In genomic region chr6:34776396-34776795, GRCm38 (mm10) we compare ENCODE assay signal across 24 mouse cellular contexts. TPM values are rescaled to one million over a fixed set of nuclear protein-coding genes. Genes with fewer than 3 reads are reported as not detected.
DNase-seq lines count a peak whose midpoint lies in the region; ATAC-seq and TF ChIP-seq lines count a peak whose summit lies in the region.
"Had no signal": no experiment of that assay in that cellular context is flagged by ENCODE, and none has a peak within 500 bp of the region (broad histone marks: within the 10 kb centered on the region; RNA-seq: fewer than 3 reads in every experiment).

No protein-coding gene starts in this region.

- H3K9ac ChIP-seq in CH12.LX (ENCODE audit: insufficient read depth, low read depth): no peak overlapping the region
- no peak overlapping the region for H3K9ac ChIP-seq in liver, postnatal 0 days (replicated peaks)
- H3K9ac ChIP-seq: embryonic facial prominence, embryonic 12.5 days; forebrain, embryonic 13.5 days; forebrain, embryonic 15.5 days had no signal

- peak; percentile 54 for DNase-seq in 3T3-L1 (ENCODE audit: low read depth, low spot score)
- DNase-seq in A20 (ENCODE audit: low read depth, low spot score): peak; percentile 42
- DNase-seq in CH12.LX (ENCODE audit: extremely low read depth): peak; percentile 24
- peak; percentile 19 for DNase-seq in induced T-regulatory cell, adult 2 months (ENCODE audit: low read depth)
- no peak for DNase-seq in adrenal gland, postnatal 4 days (ENCODE audit: low spot score in 2 of 2)
- DNase-seq in right cerebral cortex, postnatal 4 days: no peak
- no peak for DNase-seq in thymus, adult 2 months
- DNase-seq in liver, postnatal 0 days: no peak
- DNase-seq: adrenal gland, adult 8-10 months; adrenal gland, postnatal 14 days; adrenal gland, postnatal 36 days; cerebellum, adult 11-12 months; cerebellum, adult 2 months; cerebellum, adult 9-10 months; cerebellum, postnatal 10 days; cerebellum, postnatal 25 days had no signal

- TF ChIP-seq EP300 in CH12.LX (IDR thresholded peaks at IDR 0.05; ENCODE audit: low read length): no peak
- no peak for TF ChIP-seq EP300 in liver, postnatal 0 days (IDR thresholded peaks at IDR 0.05; ENCODE audit: low read depth)

- no peak for TF ChIP-seq CTCF in CH12.LX (conservative IDR thresholded peaks at IDR 0.05 in 1 of 2, IDR thresholded peaks at IDR 0.05 in 1 of 2; ENCODE audit: low read depth in 2 of 2, low read length in 2 of 2)
- no peak for TF ChIP-seq CTCF in thymus, adult 2 months (IDR thresholded peaks at IDR 0.05; ENCODE audit: borderline replicate concordance, control insufficient read depth, extremely low read depth, insufficient read depth, low read length, poor library complexity)
- no peak for TF ChIP-seq CTCF in liver, postnatal 0 days (IDR thresholded peaks at IDR 0.05; ENCODE audit: low read depth)

- no peaks in the 10 kb centered on the region for H3K27me3 ChIP-seq in CH12.LX (replicated peaks)
- H3K27me3 ChIP-seq in thymus, adult 2 months (ENCODE audit: control insufficient read depth, insufficient read depth, low read length): no peaks in the 10 kb centered on the region
- no peaks in the 10 kb centered on the region for H3K27me3 ChIP-seq in liver, postnatal 0 days (ENCODE audit: insufficient read depth, low read length)
- H3K27me3 ChIP-seq: embryonic facial prominence, embryonic 12.5 days; forebrain, embryonic 13.5 days; forebrain, embryonic 15.5 days; Patski had no signal

- no peak for TF ChIP-seq RAD21 in CH12.LX (IDR thresholded peaks at IDR 0.05; ENCODE audit: low read depth, low read length)

- in situ Hi-C loops in CH12.LX (cut with MboI; ENCODE audit: low pct_ligation_motif_present, low pct_unique_long_range_greater_than_20kb, low sequenced_read_pairs): no loop called here

- no peak overlapping the region for H3K4me3 ChIP-seq in CH12.LX (replicated peaks in 1 of 3; ENCODE audit: low read depth in 2 of 3, low read length in 2 of 3, poor library complexity in 1 of 3)
- no peak overlapping the region for H3K4me3 ChIP-seq in thymus, adult 2 months (ENCODE audit: control insufficient read depth, insufficient read depth, low read length)
- no peak overlapping the region for H3K4me3 ChIP-seq in liver, postnatal 0 days (ENCODE audit: low read depth, low read length)
- H3K4me3 ChIP-seq: embryonic facial prominence, embryonic 10.5 days; embryonic facial prominence, embryonic 12.5 days; forebrain, embryonic 13.5 days; forebrain, embryonic 15.5 days had no signal

- peaks cover 2 to 15% of the 10 kb centered on the region in 2 experiments; a peak in 3 of 4 replicates for H3K4me1 ChIP-seq in CH12.LX (ENCODE audit: control insufficient read depth in 1 of 2, insufficient read depth in 2 of 2)
- H3K4me1 ChIP-seq in thymus, adult 2 months (replicated peaks; ENCODE audit: control insufficient read depth, insufficient read depth, low read length): no peaks in the 10 kb centered on the region; the same call in 1 of the 2 replicates
- H3K4me1 ChIP-seq in liver, postnatal 0 days (ENCODE audit: insufficient read depth): peaks cover 3% of the 10 kb centered on the region; the same call in 1 of the 2 replicates
- H3K4me1 ChIP-seq: embryonic facial prominence, embryonic 10.5 days; embryonic facial prominence, embryonic 12.5 days; forebrain, embryonic 13.5 days had no signal

- peak overlapping the region; percentile 98 for H3K4me2 ChIP-seq in CH12.LX (ENCODE audit: insufficient read depth, low read depth, poor library complexity, severe bottlenecking)
- no peak overlapping the region for H3K4me2 ChIP-seq in liver, postnatal 0 days (ENCODE audit: low read depth, low read length)
- H3K4me2 ChIP-seq: embryonic facial prominence, embryonic 12.5 days; forebrain, embryonic 13.5 days; forebrain, embryonic 15.5 days had no signal

- H3K79me2 ChIP-seq in CH12.LX (replicated peaks; ENCODE audit: control insufficient read depth, extremely low read depth, insufficient read depth, poor library complexity, severe bottlenecking): no peaks in the 10 kb centered on the region

- H3K9me3 ChIP-seq in CH12.LX (replicated peaks; ENCODE audit: low read length): no peaks in the 10 kb centered on the region
- H3K9me3 ChIP-seq in liver, postnatal 0 days (ENCODE audit: low read length): no peaks in the 10 kb centered on the region
- H3K9me3 ChIP-seq: embryonic facial prominence, embryonic 10.5 days; embryonic facial prominence, embryonic 12.5 days; forebrain, embryonic 13.5 days; forebrain, embryonic 15.5 days had no signal

- H3K36me3 ChIP-seq in CH12.LX (replicated peaks in 1 of 2; ENCODE audit: control insufficient read depth in 1 of 2, insufficient read depth in 1 of 2, low read length in 1 of 2): no peaks in the 10 kb centered on the region
- H3K36me3 ChIP-seq in thymus, adult 2 months (ENCODE audit: control insufficient read depth, insufficient read depth, low read length): no peaks in the 10 kb centered on the region
- H3K36me3 ChIP-seq in liver, postnatal 0 days (replicated peaks; ENCODE audit: insufficient read depth, low read length): peaks cover 6% of the 10 kb centered on the region; the same call in 1 of the 2 replicates

- no peak overlapping the region for H3K27ac ChIP-seq in CH12.LX (ENCODE audit: insufficient read depth, low read depth)
- no peak overlapping the region for H3K27ac ChIP-seq in thymus, adult 2 months (ENCODE audit: control insufficient read depth, insufficient read depth, low read length)
- H3K27ac ChIP-seq in liver, postnatal 0 days (ENCODE audit: low read depth): no peak overlapping the region
- H3K27ac ChIP-seq: embryonic facial prominence, embryonic 10.5 days; embryonic facial prominence, embryonic 12.5 days; forebrain, embryonic 13.5 days; forebrain, embryonic 15.5 days had no signal

- no peak for ATAC-seq in liver, postnatal 0 days
- ATAC-seq: activated CD4-positive, CD25-positive, alpha-beta regulatory T cell, adult 4 months; CD4-positive, CD25-positive, alpha-beta regulatory T cell, adult 4 months; forebrain, embryonic 13.5 days; forebrain, embryonic 15.5 days; Patski had no signal

- no peak for TF ChIP-seq POLR2A in CH12.LX (IDR thresholded peaks at IDR 0.05; ENCODE audit: low read depth, low read length)
- no peak for TF ChIP-seq POLR2A in thymus, adult 2 months (IDR thresholded peaks at IDR 0.05; ENCODE audit: control insufficient read depth, extremely low read depth, insufficient read depth, low read length, poor library complexity)

- dilution Hi-C loops in CH12.LX (cut with MboI; ENCODE audit: extremely low pct_ligation_motif_present, extremely low pct_unique_long_range_greater_than_20kb, low sequenced_read_pairs): no loop called here

TF ChIP-seq in CH12.LX, 34 proteins besides CTCF, POLR2A, EP300 and RAD21:
- 0 out of 2 replicates have a peak, but pooled peaks have one; percentile 26 for TF ChIP-seq IRF4 (IDR thresholded peaks at IDR 0.05; ENCODE audit: low read depth, low read length)
- TF ChIP-seq UBTF (IDR thresholded peaks at IDR 0.05; ENCODE audit: low read depth, low read length): no peak
- no peak for TF ChIP-seq MAX (IDR thresholded peaks at IDR 0.05; ENCODE audit: low read length)
- no peak for TF ChIP-seq BHLHE40 (IDR thresholded peaks at IDR 0.05; ENCODE audit: low read depth, low read length)

RNA-seq across cellular contexts. Expression of gene Agbl3, which starts 3.8 kb away (rescaled TPM):
- total RNA-seq in CH12.LX (2012; rRNA removed): 1.5 and 1.9 TPM in 2 replicates
- 4.8 and 5.1 TPM in 2 replicates for total RNA-seq in CH12.LX (2014; rRNA removed)
- 3.2 and 3.4 TPM in 2 replicates for polyA plus RNA-seq in CH12.LX (2012; ENCODE audit: insufficient read length, low read depth)
- 10 to 100 TPM; 22.1 to 24.7 TPM for total RNA-seq in adrenal gland, postnatal 4 days (2021)
- 3.5 and 4.7 TPM in 2 replicates for polyA plus RNA-seq in thymus, adult 2 months (2012; rRNA removed)
- 5.3 and 6.1 TPM in 2 replicates for polyA plus RNA-seq in liver, postnatal 0 days (2015; fragmentation: Nextera tagmentation; extraction: Ambion mirVana)
- total RNA-seq: MEL had no signal

Comparison
In these comparisons a context has a peak if more than half of its experiments do, and no peak if none do; other contexts are left out.
1. DNase-seq: peak in 3T3-L1 (single experiment), A20 (single experiment), CH12.LX (single experiment) and induced T-regulatory cell, adult 2 months (single experiment); none in adrenal gland, postnatal 4 days (0 of 2), right cerebral cortex, postnatal 4 days (single experiment), thymus, adult 2 months (single experiment) and liver, postnatal 0 days (single experiment).